Mouse (Mus musculus) embryonic facial prominence, embryonic 15.5 days (tissue): ENCODE measurements at regions not wholly inside any gene's neighbourhood (a gene's known extent, or its start where the extent isn't known, plus 50 kb on each side); places are given as distances from the start of the nearest gene placed in this dataset.
A peak's percentile ranks its signal among the peaks of the same experiment; 100 is the strongest.

Source experiments
- ATAC-seq: fragments of 200-750 bp; cut with Nextera tagmentation; 2 replicates; pipeline ENCODE4 v1.8.0; 2017; ENCODE audit warnings: low read depth, moderate TSS enrichment; ENCODE audit not compliant: insufficient number of reproducible peaks, low FRiP score, low TSS enrichment
- H3K27ac ChIP-seq: fragments of 300-500 bp; sonication (generic); replicated peaks from 2 replicates; pipeline ENCODE4 v1.5.1; 2015; ENCODE audit warnings: mild to moderate bottlenecking, inconsistent platforms
- H3K27me3 ChIP-seq: fragments of 300-500 bp; sonication (generic); 2 replicates; pipeline ENCODE4 v1.6.1; 2015; ENCODE audit warnings: inconsistent platforms
- H3K36me3 ChIP-seq: fragments of 300-500 bp; sonication (generic); 2 replicates; pipeline ENCODE4 v1.6.1; 2015; ENCODE audit warnings: mild to moderate bottlenecking, inconsistent platforms
- H3K4me1 ChIP-seq: fragments of 300-500 bp; sonication (generic); 2 replicates; pipeline ENCODE4 v1.6.1; 2015; ENCODE audit warnings: inconsistent platforms
- H3K4me2 ChIP-seq: fragments of 300-500 bp; sonication (generic); replicated peaks from 2 replicates; pipeline ENCODE4 v1.6.1; 2015; ENCODE audit warnings: mild to moderate bottlenecking, inconsistent platforms
- H3K4me3 ChIP-seq: fragments of 300-500 bp; sonication (generic); replicated peaks from 2 replicates; pipeline ENCODE4 v1.5.1; 2015; ENCODE audit warnings: mild to moderate bottlenecking, inconsistent platforms
- H3K9ac ChIP-seq: fragments of 300-500 bp; sonication (generic); 2 replicates; pipeline ENCODE4 v1.6.1; 2015; ENCODE audit warnings: inconsistent platforms
- H3K9me3 ChIP-seq: fragments of 300-500 bp; sonication (generic); replicated peaks from 2 replicates; pipeline ENCODE4 v1.6.1; 2016; ENCODE audit warnings: inconsistent platforms
- WGBS: fragments of 180-500 bp; shearing (Covaris S2); methylation state at CpG from one replicate; pipeline ENCODE4 v1.1.7; 2015; 5-methylcytosine and 5-hydroxymethylcytosine counted together

GRCm38 (mm10) chr10:99619421-99620151 lies 139.9 kb downstream of the Csl start:
- ATAC-seq = no peak

DNA sequence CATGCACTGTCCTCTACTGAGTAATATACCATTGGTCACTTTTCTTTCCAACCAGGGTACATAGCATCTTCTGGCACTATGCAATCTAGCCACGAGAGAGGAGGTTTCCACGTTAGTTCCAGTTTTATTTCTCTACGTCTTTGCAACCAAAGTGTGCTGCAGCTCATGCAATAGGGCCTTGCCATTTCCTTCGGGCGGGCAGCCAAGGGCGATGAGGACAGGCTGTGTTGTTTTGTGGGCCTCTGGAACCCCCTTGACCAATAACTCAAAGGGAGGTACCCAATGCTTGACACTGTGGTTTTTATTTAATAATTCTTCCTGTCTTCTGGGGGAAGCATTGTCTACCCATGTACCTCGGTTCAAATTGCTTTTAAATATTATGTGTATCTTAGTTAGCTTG lies 139.0 kb downstream of the Csl start:
- 83% methylated on average over 7 of the region's 7 CpGs for WGBS
- Histone ChIP-seq H3K4me1 (no peaks in the 10 kb centered on the region), H3K4me3 (no peak overlapping the region), H3K27me3 (no peaks in the 10 kb centered on the region), H3K9ac (no peak overlapping the region), H3K4me2 (no peak overlapping the region), H3K27ac (no peak overlapping the region), H3K9me3 (no peaks in the 10 kb centered on the region), H3K36me3 (no peaks in the 10 kb centered on the region)
- no peak for ATAC-seq

More at GRCm38 (mm10) chr10:99619421-99620151, 139.9 kb downstream of the Csl start:
- peak overlapping the region; percentile 30 for H3K4me2 ChIP-seq
- no peak overlapping the region for H3K27ac ChIP-seq
- H3K4me3 ChIP-seq = peak overlapping the region; percentile 15; the same call in 1 of the 2 replicates
- no peak overlapping the region for H3K9ac ChIP-seq
- no peaks in the 10 kb centered on the region for H3K36me3 ChIP-seq
- 43% methylated on average over 18 of the region's 18 CpGs for WGBS
- H3K9me3 ChIP-seq = no peaks in the 10 kb centered on the region
- H3K4me1 ChIP-seq = no peaks in the 10 kb centered on the region
- H3K27me3 ChIP-seq = no peaks in the 10 kb centered on the region

GRCm38 (mm10) chr10:99627355-99627754 lies 132.1 kb downstream of the Csl start:
- Histone ChIP-seq H3K4me2 (no peak overlapping the region), H3K27me3 (no peaks in the 10 kb centered on the region), H3K36me3 (no peaks in the 10 kb centered on the region), H3K9ac (no peak overlapping the region), H3K27ac (no peak overlapping the region), H3K4me1 (no peaks in the 10 kb centered on the region), H3K9me3 (no peaks in the 10 kb centered on the region), H3K4me3 (no peak overlapping the region)
- whole genome bisulfite sequencing = 63% methylated on average over 6 of the region's 6 CpGs
- no peak for ATAC-seq

- ATAC-seq = no peak
- no peaks in the 10 kb centered on the region for H3K36me3 ChIP-seq
- no peak overlapping the region for H3K27ac ChIP-seq
- H3K9ac ChIP-seq = no peak overlapping the region
- no peak overlapping the region for H3K4me3 ChIP-seq
- no peaks in the 10 kb centered on the region for H3K4me1 ChIP-seq
- H3K27me3 ChIP-seq = no peaks in the 10 kb centered on the region
- no peak overlapping the region for H3K4me2 ChIP-seq
- WGBS = 48% methylated on average over 6 of the region's 6 CpGs
- no peaks in the 10 kb centered on the region for H3K9me3 ChIP-seq
Measured at GRCm38 (mm10) chr10:99632250-99632985, 127.0 kb downstream of the Csl start.

DNA sequence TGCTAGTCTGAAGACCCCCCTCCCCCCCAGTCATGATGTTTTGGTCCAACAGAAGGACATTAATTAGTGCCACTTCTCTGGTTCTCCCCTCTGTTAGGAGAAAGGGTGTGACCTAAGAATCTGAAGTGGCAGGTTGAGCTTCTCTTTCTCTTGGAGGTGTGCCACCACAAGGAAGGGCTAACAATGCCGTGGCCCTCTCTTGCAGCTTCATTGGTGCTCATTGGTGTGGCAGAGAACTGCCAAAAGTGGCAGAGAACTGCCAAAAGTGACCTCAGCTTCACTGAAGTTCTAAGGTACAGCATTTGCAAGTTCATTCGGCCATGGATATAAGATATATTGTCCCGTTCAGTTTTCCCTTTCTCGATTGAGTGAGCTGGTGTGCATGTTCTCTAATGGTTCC lies 123.7 kb downstream of the Csl start:
- 87% methylated on average over 4 of the region's 4 CpGs for WGBS
- no peak overlapping the region for H3K9ac ChIP-seq
- H3K4me2 ChIP-seq = no peak overlapping the region
- no peak for ATAC-seq
- H3K36me3 ChIP-seq = no peaks in the 10 kb centered on the region
- H3K9me3 ChIP-seq = no peaks in the 10 kb centered on the region
- H3K27me3 ChIP-seq = no peaks in the 10 kb centered on the region
- no peaks in the 10 kb centered on the region; the same call in 1 of the 2 replicates for H3K4me1 ChIP-seq
- H3K27ac ChIP-seq = no peak overlapping the region
- no peak overlapping the region for H3K4me3 ChIP-seq

DNA sequence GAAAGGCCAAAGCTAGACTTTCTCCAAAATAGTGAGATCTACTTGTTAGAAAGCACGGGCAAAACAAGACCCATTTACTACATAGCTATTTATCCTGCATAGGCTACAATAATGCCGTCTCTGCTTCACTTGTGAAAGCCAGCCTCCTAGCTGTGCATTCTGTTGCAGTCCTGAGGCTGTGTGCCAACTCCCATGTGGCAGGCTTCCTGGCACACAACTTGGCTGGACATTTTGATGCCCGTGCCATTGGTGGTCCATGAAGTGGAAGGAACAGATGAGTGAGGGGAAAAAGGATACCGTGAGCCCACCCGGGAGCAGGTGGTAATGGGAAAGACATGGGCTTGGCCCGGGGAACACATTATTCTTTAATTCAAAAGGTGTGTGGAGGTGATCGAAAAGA lies 120.4 kb downstream of the Csl start:
- no peaks in the 10 kb centered on the region for H3K27me3 ChIP-seq
- no peak for ATAC-seq
- no peak overlapping the region for H3K9ac ChIP-seq
- no peaks in the 10 kb centered on the region; the same call in 1 of the 2 replicates for H3K4me1 ChIP-seq
- no peak overlapping the region for H3K4me2 ChIP-seq
- no peaks in the 10 kb centered on the region for H3K9me3 ChIP-seq
- H3K27ac ChIP-seq = no peak overlapping the region
- no peak overlapping the region for H3K4me3 ChIP-seq
- H3K36me3 ChIP-seq = no peaks in the 10 kb centered on the region
- WGBS = 55% methylated on average over 7 of the region's 7 CpGs

DNA sequence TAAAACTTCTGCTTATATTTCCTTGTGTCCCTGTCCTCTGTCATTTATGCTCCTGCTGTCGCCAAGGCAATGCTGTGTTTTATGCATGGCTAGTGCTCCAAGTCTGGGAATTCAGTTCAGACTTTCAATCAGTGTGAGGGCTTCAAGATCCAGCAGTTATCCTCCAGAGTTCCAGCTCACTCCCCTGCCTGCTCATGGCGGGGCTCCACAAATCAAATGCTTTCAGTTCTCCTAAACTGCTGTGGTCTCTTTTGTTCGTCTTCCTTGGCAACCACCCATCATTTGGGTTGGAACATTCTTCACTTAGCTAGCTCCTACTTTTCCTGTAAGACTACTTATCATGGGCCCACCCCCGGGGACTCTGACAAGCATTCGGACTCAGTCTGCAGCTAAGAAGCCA lies 120.0 kb downstream of the Csl start:
- Histone ChIP-seq H3K9me3 (no peaks in the 10 kb centered on the region), H3K4me1 (no peaks in the 10 kb centered on the region; the same call in 1 of the 2 replicates), H3K9ac (no peak overlapping the region), H3K4me3 (no peak overlapping the region), H3K27ac (no peak overlapping the region), H3K36me3 (no peaks in the 10 kb centered on the region), H3K4me2 (no peak overlapping the region), H3K27me3 (no peaks in the 10 kb centered on the region)
- peak; percentile 60; the same call in 1 of the 2 replicates for ATAC-seq
- 41% methylated on average over 5 of the region's 5 CpGs for WGBS

DNA sequence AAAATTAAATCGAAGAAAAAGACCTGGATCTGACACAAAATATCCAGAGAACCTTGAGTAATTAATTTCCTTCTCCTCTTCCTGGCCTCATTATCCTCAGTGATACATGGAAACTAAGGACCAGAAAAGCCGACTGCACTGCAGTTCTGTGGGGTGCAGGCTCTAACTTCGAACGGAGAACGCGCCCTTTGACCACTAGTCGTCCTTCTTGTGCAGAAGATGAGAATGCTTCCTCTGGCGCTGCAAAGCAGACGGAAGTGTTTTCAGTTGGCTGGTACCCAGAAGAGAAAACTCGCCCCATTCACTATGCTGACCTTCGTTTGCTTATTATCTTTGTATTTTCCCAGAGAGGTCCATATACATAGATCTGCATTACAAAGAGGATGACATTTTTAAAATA lies 117.7 kb downstream of the Csl start:
- no peak overlapping the region for H3K27ac ChIP-seq
- H3K9me3 ChIP-seq = no peaks in the 10 kb centered on the region
- no peaks in the 10 kb centered on the region for H3K36me3 ChIP-seq
- 6% methylated on average over 11 of the region's 11 CpGs for WGBS
- no peak overlapping the region for H3K9ac ChIP-seq
- 0 out of 2 replicates have a peak overlapping the region, but pooled peaks have one; percentile 6 for H3K4me2 ChIP-seq
- no peaks in the 10 kb centered on the region for H3K27me3 ChIP-seq
- no peak for ATAC-seq
- no peak overlapping the region for H3K4me3 ChIP-seq
- H3K4me1 ChIP-seq = no peaks in the 10 kb centered on the region; the same call in 1 of the 2 replicates

DNA sequence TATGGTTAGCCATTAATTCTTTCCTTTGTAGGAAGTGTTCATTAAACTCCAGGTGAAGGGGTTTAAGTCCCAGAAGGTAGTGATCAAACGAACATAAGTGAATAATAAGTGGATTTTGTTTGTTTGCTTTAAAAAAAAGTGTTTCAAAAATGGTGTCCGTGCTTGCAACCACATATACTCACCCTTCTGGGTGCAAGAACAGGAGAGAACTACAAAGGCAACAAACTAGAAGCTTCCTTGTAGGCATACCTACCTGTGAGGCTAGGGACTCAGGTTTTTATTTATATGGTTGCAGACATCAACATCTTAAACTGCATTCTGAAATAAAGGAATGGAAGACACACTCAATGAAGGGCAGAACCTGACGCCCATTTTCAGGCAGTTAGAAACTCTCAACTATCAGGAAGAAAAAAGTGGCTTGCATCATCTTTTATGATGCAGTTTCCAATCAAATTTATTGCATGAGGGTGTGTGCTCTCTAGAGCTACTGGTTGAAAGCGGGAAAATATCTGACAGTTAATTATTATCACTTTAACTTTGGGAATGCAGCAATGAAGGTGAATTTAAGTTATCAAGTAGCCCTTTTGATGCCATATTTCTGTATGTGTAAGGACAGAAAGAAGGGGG lies 117.1 kb downstream of the Csl start:
- H3K36me3 ChIP-seq = no peaks in the 10 kb centered on the region
- H3K4me2 ChIP-seq = 0 out of 2 replicates have a peak overlapping the region, but pooled peaks have one; percentile 6
- no peaks in the 10 kb centered on the region; the same call in 1 of the 2 replicates for H3K4me1 ChIP-seq
- no peak overlapping the region for H3K27ac ChIP-seq
- no peak for ATAC-seq
- WGBS = 56% methylated on average over 4 of the region's 4 CpGs
- H3K4me3 ChIP-seq = no peak overlapping the region
- H3K9ac ChIP-seq = no peak overlapping the region
- no peaks in the 10 kb centered on the region for H3K27me3 ChIP-seq
- no peaks in the 10 kb centered on the region for H3K9me3 ChIP-seq

- WGBS = 49% methylated on average over 2 of the region's 2 CpGs
- ATAC-seq = no peak
- Histone ChIP-seq H3K4me3 (no peak overlapping the region), H3K9ac (no peak overlapping the region), H3K4me2 (no peak overlapping the region), H3K36me3 (no peaks in the 10 kb centered on the region), H3K9me3 (no peaks in the 10 kb centered on the region), H3K4me1 (no peaks in the 10 kb centered on the region), H3K27ac (no peak overlapping the region), H3K27me3 (no peaks in the 10 kb centered on the region)
Measured at GRCm38 (mm10) chr10:99644981-99645380, 114.5 kb downstream of the Csl start.

DNA sequence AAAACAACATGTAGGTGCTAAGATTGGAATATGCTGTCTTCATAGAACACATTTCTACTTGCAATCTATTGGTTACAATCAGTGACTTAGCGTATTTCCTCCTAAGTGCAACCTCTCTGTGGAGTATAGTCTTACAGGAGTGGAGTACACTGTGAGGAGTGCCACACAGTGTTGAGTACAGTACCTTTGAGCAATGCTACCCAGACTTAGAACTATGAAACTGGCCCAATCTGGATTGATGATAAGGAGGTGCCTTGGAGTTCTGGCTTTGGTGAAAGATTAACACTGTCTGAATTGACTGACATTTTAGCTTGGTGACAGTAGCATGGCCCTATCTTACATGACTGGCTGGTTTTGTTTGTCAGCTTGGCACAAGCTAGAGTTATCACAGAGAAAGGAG lies 107.4 kb downstream of the Csl start:
- Histone ChIP-seq H3K36me3 (no peaks in the 10 kb centered on the region), H3K4me2 (no peak overlapping the region), H3K9me3 (no peaks in the 10 kb centered on the region), H3K27me3 (no peaks in the 10 kb centered on the region), H3K9ac (no peak overlapping the region), H3K4me1 (no peaks in the 10 kb centered on the region), H3K4me3 (no peak overlapping the region), H3K27ac (no peak overlapping the region)
- 86% methylated on average over 1 of the region's 1 CpGs for WGBS
- no peak for ATAC-seq
